Mouse (Mus musculus) lung, embryonic 14.5 days (tissue): ENCODE measurements around the gene Plppr3. TPM values are rescaled to one million over a fixed set of nuclear protein-coding genes. Genes with fewer than 3 reads are reported as not detected.
A peak's percentile ranks its signal among the peaks of the same experiment; 100 is the strongest.

Experiments
- ATAC-seq: fragments of 200-750 bp; cut with Nextera tagmentation; 2 replicates; pipeline ENCODE4 v1.8.0; 2017; ENCODE audit warnings: mild to moderate bottlenecking, moderate TSS enrichment, moderate library complexity; ENCODE audit not compliant: insufficient read depth
- DNase-seq: peaks from one replicate; pipeline ENCODE4 v3.0.0-alpha.2; 2015
- H3K27ac ChIP-seq: fragments of 300-500 bp; sonication (generic); 2 replicates; pipeline ENCODE4 v1.5.1; 2014; ENCODE audit warnings: low read depth, mild to moderate bottlenecking, moderate library complexity
- H3K27me3 ChIP-seq: fragments of 300-500 bp; sonication (generic); 2 replicates; pipeline ENCODE4 v1.6.1; 2014; ENCODE audit warnings: low read length, control low read depth; ENCODE audit not compliant: insufficient read depth
- H3K36me3 ChIP-seq: fragments of 300-500 bp; sonication (generic); 2 replicates; pipeline ENCODE4 v1.6.1; 2014; ENCODE audit warnings: control low read depth; ENCODE audit not compliant: insufficient read depth
- H3K4me1 ChIP-seq: fragments of 300-500 bp; sonication (generic); 2 replicates; pipeline ENCODE4 v1.6.1; 2014; ENCODE audit warnings: antibody characterized with exemption, control low read depth; ENCODE audit not compliant: insufficient read depth
- H3K4me2 ChIP-seq: fragments of 300-500 bp; sonication (generic); 2 replicates; pipeline ENCODE4 v1.6.1; 2014; ENCODE audit warnings: mild to moderate bottlenecking
- H3K4me3 ChIP-seq: fragments of 300-500 bp; sonication (generic); 2 replicates; pipeline ENCODE4 v1.5.1; 2014; ENCODE audit warnings: low read depth, low read length
- H3K9ac ChIP-seq: fragments of 300-500 bp; sonication (generic); 2 replicates; pipeline ENCODE4 v1.6.1; 2014
- H3K9me3 ChIP-seq: fragments of 300-500 bp; sonication (generic); 2 replicates; pipeline ENCODE4 v1.6.1; 2016; ENCODE audit warnings: low read depth, low read length, control low read depth
- CTCF ChIP-seq: IDR thresholded peaks from 2 replicates; pipeline ENCODE4 v1.5.1; 2016; ENCODE audit warnings: antibody characterized with exemption, low read depth
- WGBS: fragments of 180-500 bp; shearing (Covaris S2); extraction: QIAGEN DNeasy Blood & Tissue Kit; methylation state at CpG from one replicate; pipeline ENCODE4 v1.1.7; 2014; 5-methylcytosine and 5-hydroxymethylcytosine counted together
- polyA plus RNA-seq: library from polyadenylated mRNA; unstranded; fragments of >200 nt; fragmentation: Nextera tagmentation; extraction: Ambion mirVana; gene quantifications from 2 replicates; pipeline ENCODE4 v1.2.1, GENCODE M21; 2014

Gene Plppr3
- polyA plus RNA-seq, 1 experiment from 2014 or later, result 37.4 TPM

DNA sequence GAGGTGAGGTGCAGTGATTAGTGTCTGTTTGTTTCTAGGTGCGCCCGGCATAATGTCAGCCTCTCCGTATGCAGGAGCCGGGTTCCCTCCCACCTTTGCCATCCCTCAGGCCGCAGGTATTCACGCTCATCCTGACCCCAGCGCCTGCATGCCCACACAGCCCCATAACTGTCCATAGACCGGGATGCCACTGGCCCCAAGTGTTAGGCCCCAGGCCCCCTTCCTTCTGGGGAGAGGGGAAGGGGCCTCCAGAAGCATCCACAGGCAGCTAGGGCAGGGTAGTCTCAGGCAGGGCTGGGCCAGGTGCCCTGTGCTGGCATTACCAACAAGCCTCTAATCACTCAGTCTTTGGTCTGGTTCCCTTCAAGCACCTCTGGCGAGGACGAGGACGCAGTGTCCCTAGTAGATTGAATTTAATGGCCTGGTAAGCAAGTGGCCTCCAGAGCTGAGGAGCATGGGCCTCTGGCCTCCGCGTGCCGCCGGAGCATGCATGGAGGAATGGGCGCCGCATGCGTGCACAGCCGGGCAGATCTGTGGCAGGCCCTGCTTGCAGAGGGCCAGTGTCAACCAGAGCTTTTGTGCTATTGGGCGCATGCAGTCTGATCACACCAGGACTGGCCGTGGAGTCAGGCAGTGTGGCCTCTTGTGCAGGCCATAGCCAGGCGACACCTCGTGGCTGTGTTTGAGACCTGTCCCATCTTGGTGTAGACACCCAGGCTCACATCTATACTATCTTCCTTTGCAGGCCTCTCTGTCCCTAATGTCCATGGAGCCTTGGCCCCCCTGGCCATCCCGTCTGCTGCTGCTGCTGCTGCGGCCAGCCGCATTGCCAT is 14.1 kb downstream of the Plppr3 start:
- DNase-seq, result no peak
- 93% methylated on average over 26 of the region's 26 CpGs for WGBS
- TF ChIP-seq CTCF, result no peak
- no peaks in the 10 kb centered on the region for H3K27me3 ChIP-seq
- H3K9ac ChIP-seq, result no peak overlapping the region
- no peak overlapping the region for H3K4me3 ChIP-seq
- H3K36me3 ChIP-seq, result peaks cover 100% of the 10 kb centered on the region
- no peaks in the 10 kb centered on the region for H3K9me3 ChIP-seq
- peaks cover 20% of the 10 kb centered on the region for H3K4me1 ChIP-seq
- H3K4me2 ChIP-seq, result no peak overlapping the region
- H3K27ac ChIP-seq, result 0 out of 2 replicates have a peak overlapping the region, but pooled peaks have one; percentile 18
- ATAC-seq, result no peak

- no peak for ATAC-seq
- H3K4me2 ChIP-seq, result peak overlapping the region; percentile 96; the same call in 1 of the 2 replicates
- H3K4me1 ChIP-seq, result peaks cover 20% of the 10 kb centered on the region
- WGBS, result 78% methylated on average over 11 of the region's 11 CpGs
- no peak for TF ChIP-seq CTCF
- DNase-seq, result no peak
- no peak overlapping the region; the same call in 1 of the 2 replicates for H3K9ac ChIP-seq
- H3K9me3 ChIP-seq, result no peaks in the 10 kb centered on the region
- no peak overlapping the region for H3K4me3 ChIP-seq
- H3K27me3 ChIP-seq, result no peaks in the 10 kb centered on the region
- H3K36me3 ChIP-seq, result peaks cover 88% of the 10 kb centered on the region
- peak overlapping the region; percentile 100; the same call in 1 of the 2 replicates for H3K27ac ChIP-seq
Observed at GRCm38 (mm10) chr10:79859116-79859515, 15.3 kb downstream of the Plppr3 start.

GRCm38 (mm10) chr10:79858416-79859074 is 15.9 kb downstream of the Plppr3 start:
- H3K4me1 ChIP-seq, result peaks cover 20% of the 10 kb centered on the region
- H3K9ac ChIP-seq, result no peak overlapping the region; the same call in 1 of the 2 replicates
- H3K27me3 ChIP-seq, result no peaks in the 10 kb centered on the region
- ATAC-seq (peak; percentile 19; the same call in 1 of the 2 replicates), DNase-seq (peak; percentile 96)
- H3K4me3 ChIP-seq, result peak overlapping the region; percentile 99
- peaks cover 82% of the 10 kb centered on the region for H3K36me3 ChIP-seq
- peak overlapping the region; percentile 96 for H3K4me2 ChIP-seq
- no peak for TF ChIP-seq CTCF
- WGBS, result 38% methylated on average over 17 of the region's 17 CpGs
- H3K9me3 ChIP-seq, result no peaks in the 10 kb centered on the region
- peak overlapping the region; percentile 100; the same call in 1 of the 2 replicates for H3K27ac ChIP-seq

- H3K4me3 ChIP-seq, result peak overlapping the region; percentile 99
Observed at GRCm38 (mm10) chr10:79857894-79858293, 16.5 kb downstream of the Plppr3 start.

GRCm38 (mm10) chr10:79857452-79857811 is 17.0 kb downstream of the Plppr3 start:
- peak; percentile 91 for DNase-seq
- no peak for ATAC-seq
- Histone ChIP-seq H3K36me3 (peaks cover 71% of the 10 kb centered on the region), H3K27ac (peak overlapping the region; percentile 100), H3K9ac (peak overlapping the region; percentile 99), H3K9me3 (no peaks in the 10 kb centered on the region), H3K4me1 (peaks cover 27% of the 10 kb centered on the region), H3K4me2 (peak overlapping the region; percentile 96), H3K4me3 (peak overlapping the region; percentile 99), H3K27me3 (no peaks in the 10 kb centered on the region)
- 7% methylated on average over 4 of the region's 4 CpGs for WGBS
- no peak for TF ChIP-seq CTCF

More at GRCm38 (mm10) chr10:79857894-79858293, 16.5 kb downstream of the Plppr3 start:
- 52% methylated on average over 2 of the region's 2 CpGs for WGBS
- DNase-seq (no peak), ATAC-seq (no peak)
- peaks cover 22% of the 10 kb centered on the region for H3K4me1 ChIP-seq
- peak overlapping the region; percentile 96 for H3K4me2 ChIP-seq
- peaks cover 76% of the 10 kb centered on the region for H3K36me3 ChIP-seq
- peak overlapping the region; percentile 99 for H3K9ac ChIP-seq
- TF ChIP-seq CTCF, result no peak
- no peaks in the 10 kb centered on the region for H3K27me3 ChIP-seq
- H3K27ac ChIP-seq, result peak overlapping the region; percentile 100
- H3K9me3 ChIP-seq, result no peaks in the 10 kb centered on the region

DNA sequence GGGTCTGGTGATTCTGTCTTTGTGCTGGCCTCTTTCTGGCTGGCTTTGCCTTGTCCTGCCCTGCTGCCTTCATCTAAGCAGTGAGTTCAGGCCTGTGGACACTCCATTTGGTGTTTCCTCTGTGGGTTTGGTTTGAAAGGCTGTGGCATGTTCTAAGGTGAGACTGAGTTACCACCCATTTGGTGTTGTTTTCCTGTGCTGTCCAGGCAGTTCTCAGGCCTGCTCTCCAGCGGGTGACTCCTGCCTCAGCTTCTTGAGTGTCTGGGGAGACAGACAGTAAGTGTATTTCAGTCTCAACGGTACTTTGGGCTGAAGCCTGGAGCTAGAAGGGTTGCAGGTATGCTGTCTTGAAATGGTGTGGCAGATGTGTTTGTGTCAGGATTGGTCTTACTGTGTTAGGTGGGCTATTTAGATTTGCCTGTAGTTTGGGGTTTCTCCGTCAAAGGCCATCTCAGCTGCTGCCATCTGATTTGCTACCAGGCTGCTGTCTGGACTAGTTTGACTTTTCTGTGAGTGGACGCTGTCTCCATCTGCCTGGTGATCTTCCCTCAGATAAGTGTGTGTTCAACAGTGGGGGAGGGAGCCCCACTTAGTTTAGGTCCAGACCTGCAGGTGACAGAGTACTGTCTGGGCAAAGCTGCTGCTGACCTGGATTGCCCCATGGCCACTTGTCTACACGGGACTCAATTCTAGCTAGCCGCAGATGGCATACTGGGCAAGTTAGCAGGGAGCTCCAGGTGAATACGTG is 17.6 kb downstream of the Plppr3 start:
- no peaks in the 10 kb centered on the region for H3K9me3 ChIP-seq
- H3K4me2 ChIP-seq, result peak overlapping the region; percentile 96
- peak overlapping the region; percentile 100 for H3K27ac ChIP-seq
- DNase-seq (no peak), ATAC-seq (no peak)
- H3K4me3 ChIP-seq, result peak overlapping the region; percentile 99
- no peaks in the 10 kb centered on the region for H3K27me3 ChIP-seq
- no peak for TF ChIP-seq CTCF
- WGBS, result 11% methylated on average over 7 of the region's 7 CpGs
- peaks cover 65% of the 10 kb centered on the region for H3K36me3 ChIP-seq
- peaks cover 33% of the 10 kb centered on the region for H3K4me1 ChIP-seq
- H3K9ac ChIP-seq, result peak overlapping the region; percentile 99
